Mouse (Mus musculus) cortical plate, adult 2 months (tissue): Measurements from ENCODE around the gene Iqcf3.

Source experiments
- CTCF ChIP-seq: fragments of 200-500 bp; IDR thresholded peaks from 2 replicates; pipeline ENCODE4 v1.5.1; 2011; ENCODE audit warnings: mild to moderate bottlenecking, control low read depth, low read length; ENCODE audit not compliant: insufficient read depth; ENCODE audit errors: extremely low read depth
- POLR2A ChIP-seq: fragments of 200-500 bp; IDR thresholded peaks from 2 replicates; pipeline ENCODE4 v1.6.1; 2011; ENCODE audit warnings: mild to moderate bottlenecking, low read length, control low read depth; ENCODE audit not compliant: insufficient read depth; ENCODE audit errors: extremely low read depth

DNA sequence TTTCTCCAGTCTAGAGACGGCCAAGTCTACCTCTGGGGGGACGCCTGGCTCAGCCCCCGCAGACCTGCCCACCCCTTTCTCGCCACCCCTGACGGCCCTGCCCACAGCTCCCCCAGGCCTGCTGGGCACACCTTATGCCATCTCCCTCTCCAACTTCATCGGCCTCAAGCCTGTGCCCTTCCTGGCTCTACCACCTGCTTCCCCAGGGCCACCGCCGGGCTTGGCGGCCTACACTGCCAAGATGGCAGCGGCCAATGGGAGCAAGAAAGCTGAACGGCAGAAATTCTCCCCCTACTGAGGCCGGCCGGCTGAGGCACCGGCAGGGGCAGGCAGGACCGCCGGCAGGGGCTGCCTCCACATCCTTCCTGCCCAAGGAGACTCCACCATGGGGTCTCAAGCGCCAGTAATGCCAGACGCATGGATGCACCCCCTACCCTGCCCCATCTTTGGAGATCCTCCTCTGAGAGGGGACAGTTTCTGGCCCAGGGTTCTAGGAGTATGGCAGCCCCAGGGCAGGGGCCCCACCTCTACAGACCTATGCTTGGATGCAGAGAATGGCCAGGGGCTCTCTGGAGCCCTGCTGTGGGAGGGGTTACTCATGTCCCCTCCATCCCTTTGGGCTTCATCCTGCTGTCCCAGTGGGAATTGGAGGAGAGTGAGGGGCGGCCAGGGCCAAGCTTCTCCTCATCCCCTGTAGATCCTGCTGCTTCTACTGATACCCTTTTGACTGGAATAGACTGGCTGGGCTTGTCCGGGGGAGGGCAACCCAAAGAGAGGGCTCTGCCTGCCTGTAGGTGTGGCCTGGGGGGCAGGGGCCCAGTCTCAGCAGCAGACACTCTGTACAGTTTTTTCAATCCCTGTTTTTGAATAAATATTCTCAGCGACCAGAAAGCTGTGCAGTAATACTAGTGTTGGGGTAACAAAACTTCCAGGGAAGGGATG lies 98.0 kb downstream of the Iqcf3 start:
- TF ChIP-seq CTCF (no peak), POLR2A (no peak)
